Mouse (Mus musculus): ENCODE results near the gene Gm21988.

DNA sequence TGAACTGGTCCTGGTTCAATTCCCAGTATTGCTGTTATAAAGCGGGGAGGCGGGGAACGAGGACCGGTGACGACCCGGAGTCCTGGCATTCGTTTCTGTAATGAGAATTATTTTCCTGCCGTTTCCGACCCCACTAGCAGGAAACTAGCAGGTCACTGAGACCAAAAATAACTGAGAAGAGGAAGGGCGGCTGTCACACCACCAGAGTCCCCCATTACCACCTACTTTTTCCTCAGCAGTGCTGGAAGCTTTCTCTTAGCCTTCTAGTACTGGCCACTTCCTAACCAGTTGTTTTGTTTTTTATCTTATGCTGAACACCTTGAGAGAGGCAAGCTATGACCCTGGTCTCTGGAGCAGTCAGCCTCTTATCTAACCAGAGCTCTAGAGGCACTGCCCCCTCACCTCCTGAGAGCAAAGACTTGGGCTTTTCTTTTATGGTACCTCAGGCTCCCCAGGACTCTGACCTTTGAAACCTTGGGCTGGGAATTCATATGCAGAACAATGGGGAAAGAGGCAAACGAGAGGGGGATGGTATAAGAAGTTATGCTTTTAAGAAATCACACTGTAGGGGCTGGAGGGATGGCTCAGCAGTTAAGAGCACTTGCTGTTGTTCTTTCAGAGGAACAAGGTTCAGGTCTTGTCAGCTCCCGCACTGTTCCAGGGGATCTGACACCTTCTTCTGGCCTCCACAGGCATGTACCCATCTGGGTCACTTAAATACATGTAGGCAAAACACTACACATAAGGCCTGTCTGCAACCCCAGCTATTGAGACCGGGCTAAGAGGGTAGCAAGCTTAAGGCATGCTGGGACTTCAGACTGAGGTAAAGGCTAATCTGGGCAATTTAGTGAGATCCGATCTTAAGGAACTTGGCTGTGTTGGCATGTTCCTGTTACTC lies 17.8 kb downstream of the Gm21988 start:
- TF ChIP-seq CTCF (conservative IDR thresholded peaks at IDR 0.05; ENCODE audit: insufficient read depth, insufficient read length, low read depth, low read length) (no peak), POLR2A (IDR thresholded peaks at IDR 0.05; ENCODE audit: low read depth, low read length) (no peak)

Measured in kidney, adult 2 months (tissue).